Mouse (Mus musculus) layer of hippocampus, adult 11-12 months (tissue): ENCODE measurements around the gene Scn1b.
A peak's percentile ranks its signal among the peaks of the same experiment; 100 is the strongest.

Experiments
- DNase-seq: peaks from one replicate; pipeline ENCODE4 v3.0.0; 2022; ENCODE audit warnings: low spot score

Scn1b gene

DNA sequence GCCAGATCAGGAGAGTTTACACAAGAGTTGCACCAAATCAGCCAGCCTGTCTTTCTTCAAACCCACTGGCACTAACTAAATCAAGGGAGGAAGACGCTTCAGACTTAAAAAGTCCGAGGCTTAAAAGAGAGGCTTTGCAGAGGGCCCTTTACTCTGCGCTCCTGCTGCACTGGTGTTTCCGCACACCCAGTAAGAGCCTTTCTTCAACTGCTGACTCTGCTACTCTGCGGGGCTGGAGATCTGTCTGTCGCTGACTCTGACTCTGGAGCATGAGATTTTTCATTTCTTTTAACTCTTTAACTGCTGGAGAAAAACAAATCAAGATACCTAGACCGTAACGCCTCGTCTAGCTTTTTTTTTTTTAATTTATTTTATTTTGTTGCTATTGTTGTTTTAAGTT is 42.7 kb downstream of the Scn1b start:
- DNase-seq: no peak

DNA sequence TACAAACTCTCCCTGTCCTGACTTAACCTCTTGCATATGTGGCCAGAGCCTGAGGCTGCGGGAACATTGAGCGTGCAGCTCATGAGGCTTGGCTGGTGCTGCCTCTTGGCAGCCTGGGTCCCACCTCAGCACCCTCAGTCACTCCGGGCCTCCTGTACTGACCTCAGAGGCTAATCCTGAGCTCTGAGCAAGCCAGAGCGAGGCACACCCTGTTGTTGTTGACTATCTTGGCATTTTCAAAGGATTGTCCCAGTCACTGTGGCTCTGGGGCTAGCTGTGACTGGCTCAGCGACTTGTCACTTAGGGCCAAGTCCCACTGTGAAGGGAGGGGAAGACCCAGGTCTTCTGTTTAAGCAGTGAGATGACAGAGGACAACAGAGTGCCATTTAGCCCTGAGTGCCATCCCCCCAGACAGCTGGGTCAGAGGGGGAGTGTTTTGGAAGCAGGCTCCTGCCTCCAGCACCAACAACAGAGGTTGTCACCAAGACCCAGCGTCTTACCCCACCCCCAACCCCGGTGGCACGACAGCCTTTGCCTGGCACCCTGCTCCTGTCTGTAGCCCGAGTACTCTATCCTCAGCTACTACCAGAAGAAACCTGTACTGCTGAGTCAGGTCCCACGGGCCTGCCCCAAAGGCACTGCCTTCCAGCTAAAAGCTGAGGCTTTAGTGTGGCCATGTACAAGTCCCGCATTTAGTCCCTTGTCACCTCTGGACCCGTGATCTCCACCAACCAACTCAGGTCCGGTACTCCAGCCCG is 43.8 kb downstream of the Scn1b start:
- DNase-seq: peak; percentile 73

DNA sequence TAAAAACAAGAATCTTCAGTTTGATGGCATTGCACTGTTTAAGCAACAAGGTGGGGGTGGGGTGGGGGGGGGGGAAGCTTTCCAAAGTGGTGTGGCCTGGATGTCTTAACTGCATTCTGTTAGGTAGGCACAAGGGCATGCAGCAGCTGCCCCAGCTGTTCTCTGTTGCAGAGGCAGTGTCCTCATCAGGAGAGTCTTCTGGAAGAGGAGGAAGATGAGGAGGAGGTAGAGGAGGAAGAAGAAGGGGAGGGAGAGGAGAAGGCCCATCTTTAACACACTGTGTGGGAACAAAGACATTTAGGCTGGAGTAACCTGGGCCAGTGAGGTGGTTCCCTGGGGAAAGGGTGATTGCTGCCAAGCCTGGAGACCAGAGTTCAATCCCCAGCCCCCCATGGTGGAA is 44.7 kb downstream of the Scn1b start:
- DNase-seq: no peak

DNA sequence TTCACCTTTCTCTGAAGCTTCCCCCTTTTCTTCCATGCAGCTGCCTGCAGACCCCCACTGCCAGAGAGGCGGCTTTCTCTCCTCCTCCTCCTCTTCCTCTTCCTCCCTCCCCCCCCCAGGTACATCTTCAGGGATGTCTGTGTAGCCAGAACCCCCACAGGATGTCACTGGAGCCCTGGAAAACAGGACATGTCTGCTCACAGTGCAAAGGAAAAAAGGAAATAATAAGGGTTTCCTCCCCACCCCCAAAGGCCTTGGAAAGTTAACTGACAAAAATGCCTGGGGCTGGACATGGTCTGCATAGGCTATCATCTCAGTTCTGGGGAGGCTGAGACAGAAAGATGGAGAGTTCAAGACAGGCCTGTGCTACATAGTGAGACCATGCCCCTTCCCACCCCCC is 45.7 kb downstream of the Scn1b start:
- DNase-seq: no peak

DNA sequence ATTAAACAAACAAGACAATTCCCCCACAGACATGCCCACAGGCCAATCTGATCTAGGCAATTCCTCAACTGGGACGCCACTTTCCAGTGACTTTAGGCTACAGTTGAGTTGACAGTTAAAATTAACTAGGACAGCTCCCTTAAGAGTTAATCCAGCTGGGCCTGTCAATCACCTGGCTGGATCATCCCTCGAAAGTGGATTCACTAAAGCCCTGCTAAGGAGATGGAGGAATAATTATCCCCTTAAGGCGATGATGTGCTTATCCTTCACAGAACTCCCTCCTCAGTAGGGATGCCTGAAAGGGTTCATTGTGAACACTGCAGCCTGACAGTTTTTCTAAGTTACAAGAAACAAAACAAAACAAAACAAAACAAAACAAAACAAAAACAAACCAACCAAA is 46.2 kb downstream of the Scn1b start:
- no peak for DNase-seq

DNA sequence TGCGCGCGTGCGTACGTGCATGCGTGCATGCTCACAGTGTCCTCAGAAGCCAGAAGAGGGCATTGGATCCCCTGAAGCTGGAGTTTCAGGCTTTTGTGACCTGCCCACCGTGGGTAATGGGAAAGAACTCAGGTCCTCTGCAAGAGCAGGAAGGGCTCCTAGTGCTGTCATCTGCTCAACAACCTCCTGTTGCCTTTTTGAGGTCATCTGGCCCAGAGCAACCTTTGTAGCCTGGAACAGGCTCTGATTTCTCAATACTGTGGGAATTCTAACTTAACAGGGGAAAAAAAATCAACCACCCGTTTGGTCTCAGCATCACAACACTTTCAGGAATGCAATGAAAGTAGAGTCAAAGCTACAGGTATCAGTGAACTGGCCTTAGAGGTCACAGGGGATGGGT is 47.1 kb downstream of the Scn1b start:
- DNase-seq: no peak

DNA sequence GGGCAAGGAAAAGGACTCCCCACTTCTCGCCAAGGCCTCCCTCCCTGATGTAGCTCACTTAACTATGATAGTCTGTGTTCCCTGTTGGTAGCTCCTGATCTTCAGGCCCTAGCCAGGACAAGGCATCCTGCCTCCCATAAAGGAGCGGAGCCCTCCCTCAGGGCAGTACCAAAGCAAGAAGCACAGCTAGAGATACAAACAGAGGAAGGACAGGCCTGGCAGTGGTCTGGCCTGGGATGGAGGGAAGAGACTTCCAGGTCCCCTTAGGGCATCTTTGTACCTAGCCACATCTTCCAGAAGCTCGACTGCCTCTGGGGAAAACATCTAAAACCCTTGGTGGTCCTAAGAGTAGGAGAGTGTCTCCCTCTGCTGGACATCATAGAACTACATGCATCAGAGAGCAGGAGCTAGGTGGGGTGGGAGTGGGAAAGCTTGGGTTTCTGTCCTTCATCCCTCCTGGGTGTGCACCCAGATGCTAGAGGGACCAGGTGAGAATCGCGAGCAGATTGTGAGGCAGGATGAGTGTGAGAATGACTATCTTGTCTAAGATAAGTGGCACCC is 48.8 kb downstream of the Scn1b start:
- peak; percentile 82 for DNase-seq

DNA sequence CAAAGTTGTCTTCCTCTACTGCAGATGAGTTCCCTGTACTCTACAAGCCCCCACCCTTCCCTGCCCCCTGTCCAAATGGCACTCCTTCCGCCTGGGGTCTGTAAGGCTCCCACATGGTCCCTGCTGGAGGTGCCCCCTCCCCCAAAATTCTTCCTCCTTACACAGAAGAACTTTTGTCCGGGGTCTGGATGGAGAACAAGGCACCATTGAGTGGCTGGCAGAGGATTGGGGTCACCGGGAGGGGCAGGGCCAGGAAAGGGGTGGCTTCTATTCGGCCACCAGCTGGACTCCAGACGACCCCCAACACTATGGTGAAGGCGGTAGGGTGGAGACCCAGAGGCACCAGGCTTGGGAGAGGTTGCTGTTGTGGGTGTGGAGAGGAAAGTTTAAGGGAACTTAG is 49.3 kb downstream of the Scn1b start:
- peak; percentile 64 for DNase-seq

DNA sequence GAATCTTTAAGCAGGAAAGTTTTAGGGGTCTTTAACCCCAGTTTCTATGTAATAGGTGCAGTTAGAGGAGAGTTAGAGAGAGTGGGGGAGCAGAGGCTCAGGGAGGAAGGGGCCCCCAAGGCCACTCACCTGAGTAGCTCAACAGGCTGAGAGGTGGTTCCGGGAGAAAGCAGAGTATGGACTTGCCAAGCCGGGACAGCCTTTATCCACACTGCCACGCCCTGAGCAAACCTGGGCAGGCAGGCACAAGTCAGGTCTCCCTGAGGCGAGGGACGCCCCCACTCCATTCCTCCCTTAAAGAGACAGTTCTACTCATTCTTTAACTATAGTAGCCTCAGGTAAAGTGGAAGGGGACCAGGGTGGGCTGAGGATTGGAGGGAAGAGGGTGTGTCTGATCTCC is 50.3 kb downstream of the Scn1b start, which contains the start of gene Fxyd3:
Gene Fxyd3 (minus strand): TSS at position 213 of the 400 bp plus-strand sequence.
- DNase-seq: no peak

DNA sequence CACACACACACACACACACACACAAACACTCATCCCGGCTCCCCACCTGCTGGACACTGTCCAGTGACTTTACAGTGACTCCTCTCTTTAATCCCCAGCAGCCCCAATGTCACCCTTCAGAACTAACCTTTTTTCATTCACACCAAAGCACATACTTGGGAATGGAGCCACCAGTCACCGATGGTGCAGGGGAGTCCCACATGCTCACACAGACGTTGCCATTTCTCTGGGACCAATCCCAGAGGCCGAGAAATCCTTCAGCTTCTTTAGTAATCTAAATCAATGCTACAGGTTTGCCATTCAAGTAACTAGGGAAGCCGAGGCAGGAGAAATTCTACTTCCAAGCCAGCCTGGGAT is 52.1 kb downstream of the Scn1b start:
- DNase-seq: peak; percentile 55

DNA sequence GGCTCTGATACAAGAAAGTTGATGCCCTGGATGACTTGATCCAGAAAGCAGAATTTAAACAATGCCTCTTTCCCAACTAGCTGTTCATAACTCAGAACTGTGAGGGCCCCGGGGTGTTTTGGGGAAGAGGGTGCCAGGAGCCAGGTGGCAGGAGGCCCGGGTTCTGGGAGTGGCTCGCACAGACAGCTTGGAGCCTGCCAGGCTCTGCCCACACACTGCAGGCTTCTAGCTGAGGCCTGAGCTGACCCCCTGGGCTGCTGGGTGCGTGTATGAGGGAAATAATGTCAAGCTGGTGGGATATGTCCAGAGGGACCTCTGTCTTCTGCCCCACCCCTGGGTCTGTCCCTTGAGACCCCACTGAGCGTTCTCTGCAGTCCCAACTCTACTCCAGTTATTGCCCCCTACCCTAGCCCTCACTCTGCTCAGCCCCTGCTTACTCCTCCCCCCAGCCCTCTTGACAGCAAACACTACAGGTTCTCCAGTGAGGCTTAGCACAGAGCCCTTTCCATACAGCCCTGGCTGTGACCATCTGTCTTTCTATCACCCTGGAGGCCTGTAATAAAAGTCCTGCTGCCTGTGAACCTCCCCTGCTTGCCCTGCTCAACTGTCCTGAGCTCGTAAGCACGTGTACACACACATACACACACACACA is 52.6 kb downstream of the Scn1b start:
- DNase-seq: no peak

DNA sequence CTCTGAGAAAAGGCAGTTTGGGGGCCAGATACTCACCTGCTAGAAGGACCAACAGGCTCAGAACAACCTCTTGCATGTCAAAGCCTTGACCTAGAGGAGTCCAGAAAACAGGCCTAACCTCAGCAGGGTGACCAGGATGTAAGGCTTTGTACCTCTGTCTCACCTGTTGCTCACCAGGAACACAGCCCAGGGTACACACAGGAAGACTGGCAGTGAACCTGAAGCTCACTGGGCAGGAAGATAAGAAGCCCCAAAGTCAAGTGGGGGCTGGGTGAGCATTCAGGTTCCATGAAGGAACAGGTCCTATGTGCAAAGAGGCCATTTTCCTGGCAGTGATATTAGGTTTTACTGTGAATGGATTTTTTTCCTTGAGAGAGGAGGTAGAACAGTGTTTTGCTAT is 53.3 kb downstream of the Scn1b start:
- DNase-seq: no peak

DNA sequence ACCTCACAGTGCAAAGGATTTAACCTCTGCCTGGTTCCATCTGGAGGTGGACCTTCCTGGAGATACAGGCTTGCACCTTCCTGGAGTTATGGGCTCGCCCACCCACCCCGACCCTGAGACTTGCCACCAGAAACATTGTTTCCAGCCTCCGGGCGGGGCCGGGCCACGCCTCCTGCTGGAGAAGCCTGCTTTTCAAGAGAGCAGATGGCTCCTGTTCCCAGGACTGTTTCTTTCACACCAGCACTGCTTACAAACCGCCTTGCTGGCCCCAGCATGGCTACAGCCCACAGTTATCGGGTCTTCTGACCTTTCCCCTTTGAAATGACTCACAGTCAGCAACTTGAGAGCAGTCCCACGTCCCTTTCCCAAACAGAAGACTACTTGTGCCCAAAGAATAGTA is 54.5 kb downstream of the Scn1b start:
- DNase-seq: no peak

DNA sequence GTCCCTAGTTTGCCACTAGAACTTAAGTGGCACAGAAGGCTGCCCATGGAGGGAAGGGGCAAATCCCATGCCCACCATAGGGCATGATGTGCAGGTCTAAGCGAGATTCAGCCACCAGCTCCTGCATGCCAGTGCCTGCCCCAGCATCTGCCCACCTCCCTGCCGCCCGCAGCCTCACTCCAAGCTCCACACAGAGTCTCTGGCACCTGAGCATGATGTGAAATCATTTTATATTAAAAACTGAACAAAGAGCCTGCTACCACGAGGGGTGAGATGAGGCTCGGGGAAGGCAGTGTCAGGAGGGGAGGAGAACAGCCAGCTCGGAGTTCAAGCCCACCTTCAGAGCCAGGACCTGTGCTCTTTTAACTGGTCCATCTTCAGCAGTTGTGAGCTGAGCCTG is 56.5 kb downstream of the Scn1b start:
- DNase-seq: no peak

DNA sequence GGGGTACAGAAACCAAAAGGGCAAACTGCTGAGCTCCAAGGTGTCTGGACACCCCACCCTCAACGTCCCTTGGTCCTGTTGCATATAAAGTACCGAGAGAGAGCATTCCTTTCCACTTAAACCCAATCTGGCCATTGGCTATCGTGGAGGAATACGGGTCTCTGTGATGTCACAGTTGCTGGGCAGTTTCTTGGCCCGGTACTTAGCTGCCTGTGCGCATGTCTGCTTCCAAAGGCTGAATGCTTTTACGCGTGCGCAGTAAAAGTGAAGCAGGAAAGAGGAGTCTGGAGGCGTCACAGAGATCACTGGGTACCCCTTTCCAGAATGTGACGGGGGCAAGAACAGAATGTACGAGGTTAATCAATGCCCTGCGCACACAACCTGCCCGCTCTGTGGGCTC is 57.3 kb downstream of the Scn1b start:
- no peak for DNase-seq

DNA sequence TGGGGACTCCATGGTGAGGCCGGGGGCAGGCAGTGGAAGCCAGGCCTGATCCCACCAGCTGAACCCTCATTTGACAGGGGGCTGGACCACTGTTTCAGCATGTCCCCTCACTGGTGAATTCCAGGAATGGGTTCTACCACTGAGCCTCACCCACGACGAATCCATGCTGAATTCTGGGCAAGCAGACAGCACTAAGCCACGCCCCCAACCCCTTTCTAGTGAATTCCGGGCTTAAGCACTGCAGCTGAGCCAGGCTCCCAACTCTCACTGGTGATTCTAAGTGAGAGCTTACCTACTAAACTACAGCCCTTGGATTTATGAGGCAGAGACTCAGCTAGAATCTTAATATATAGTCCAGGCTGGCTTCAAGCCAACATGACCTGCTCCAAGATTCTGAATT is 59.0 kb downstream of the Scn1b start:
- DNase-seq: peak; percentile 60
